Mouse (Mus musculus): ENCODE data around the gene 1300017J02Rik.

The 1300017J02Rik gene

GRCm38 (mm10) chr9:103213631-103214030 lies 91.3 kb downstream of the 1300017J02Rik start:
- no peak for DNase-seq (ENCODE audit: low read depth, low spot score)

- DNase-seq (ENCODE audit: low read depth, low spot score): no peak
These were observed 92.0 kb downstream of the 1300017J02Rik start for GRCm38 (mm10) chr9:103212654-103213420.

GRCm38 (mm10) chr9:103208802-103209423 lies 96.0 kb downstream of the 1300017J02Rik start:
- no peak for DNase-seq (ENCODE audit: low read depth, low spot score)

DNA sequence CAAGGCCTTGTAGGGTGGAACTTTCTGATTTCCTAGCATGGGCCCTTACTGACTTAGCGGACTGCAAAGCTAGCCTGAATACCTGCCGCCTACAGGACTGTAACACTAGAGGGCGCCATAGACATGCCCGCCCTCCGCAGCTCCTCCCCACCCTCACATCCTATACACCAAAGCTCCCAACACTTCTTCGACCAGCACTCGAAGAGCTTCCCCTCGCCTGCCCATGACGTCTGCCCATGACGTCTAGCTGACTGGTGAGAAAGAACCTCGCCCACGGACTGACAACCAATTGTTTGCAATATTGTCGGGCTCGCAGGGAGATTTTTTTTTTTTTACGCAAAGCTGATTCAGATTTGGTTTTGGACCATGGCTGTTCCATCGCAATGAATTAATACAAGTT lies 97.0 kb downstream of the 1300017J02Rik start:
- peak; percentile 62 for DNase-seq (ENCODE audit: low read depth, low spot score)

GRCm38 (mm10) chr9:103205786-103206185 lies 99.1 kb downstream of the 1300017J02Rik start:
- no peak for DNase-seq (ENCODE audit: low read depth, low spot score)

GRCm38 (mm10) chr9:103201561-103202260 lies 103.2 kb downstream of the 1300017J02Rik start, which contains the start of gene Srprb:
Srprb (minus strand) TSS chr9:103202137.
- DNase-seq (ENCODE audit: low read depth, low spot score): peak; percentile 84
